Mouse (Mus musculus): ENCODE measurements at regions not wholly inside any gene's neighbourhood (a gene's known extent, or its start where the extent isn't known, plus 50 kb on each side); places are given as distances from the start of the nearest gene placed in this dataset.

- DNase-seq = no peak
- intact Hi-C loops (cut with DNase I; ENCODE audit: low total_unique reads) = no loop called here
Measured at GRCm38 (mm10) chr16:93425731-93426130, 178.1 kb downstream of the Setd4 start.

DNA sequence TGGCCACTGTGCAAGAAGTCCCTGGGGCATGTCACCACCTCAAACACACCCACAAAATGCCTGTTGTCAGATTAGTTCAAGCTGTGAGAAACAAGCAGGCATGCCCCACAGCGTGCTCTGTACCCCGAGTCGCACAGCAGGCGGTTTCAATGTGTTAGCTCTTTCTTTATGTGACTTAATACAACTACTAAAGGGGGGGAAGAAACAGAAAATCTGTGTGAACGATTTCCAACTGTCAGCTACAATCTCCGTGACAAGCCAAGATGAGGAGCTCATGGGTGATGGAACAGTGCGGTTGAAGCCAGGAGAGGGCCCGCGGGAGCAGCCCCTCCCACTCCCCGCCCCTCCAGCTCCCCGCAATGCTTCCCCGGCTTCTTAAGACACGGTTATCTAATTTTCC lies 180.7 kb downstream of the Setd4 start:
- no peak for DNase-seq
- intact Hi-C loops (cut with DNase I; ENCODE audit: low total_unique reads) = no loop called here

- intact Hi-C loops (cut with DNase I; ENCODE audit: low total_unique reads) = no loop called here
- no peak for DNase-seq
Measured at GRCm38 (mm10) chr16:93422221-93422620, 181.6 kb downstream of the Setd4 start.

- no peak for DNase-seq
- intact Hi-C loops (cut with DNase I; ENCODE audit: low total_unique reads) = no loop called here
Measured at GRCm38 (mm10) chr16:93418246-93418645, 185.6 kb downstream of the Setd4 start.

DNA sequence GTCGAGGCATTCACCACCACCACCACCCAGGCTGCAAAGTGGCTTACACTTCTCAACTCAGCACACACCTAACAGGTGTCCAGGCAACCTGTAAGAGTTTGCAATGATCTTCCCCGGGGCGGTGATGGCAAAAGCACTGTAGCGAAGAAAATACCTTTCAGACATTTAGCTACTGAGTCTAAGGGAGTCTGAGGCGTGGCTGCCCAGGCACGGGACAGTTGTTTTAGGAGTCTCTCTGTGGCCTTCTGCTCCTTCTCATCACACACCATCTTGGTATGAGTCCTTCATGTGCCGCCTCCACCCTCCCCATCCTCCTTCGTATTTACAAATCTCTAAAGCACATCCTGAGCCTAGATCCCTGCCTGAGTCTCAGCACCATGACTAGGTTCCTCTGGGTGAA lies 186.0 kb downstream of the Setd4 start:
- DNase-seq = no peak
- intact Hi-C loops (cut with DNase I; ENCODE audit: low total_unique reads) = no loop called here

DNA sequence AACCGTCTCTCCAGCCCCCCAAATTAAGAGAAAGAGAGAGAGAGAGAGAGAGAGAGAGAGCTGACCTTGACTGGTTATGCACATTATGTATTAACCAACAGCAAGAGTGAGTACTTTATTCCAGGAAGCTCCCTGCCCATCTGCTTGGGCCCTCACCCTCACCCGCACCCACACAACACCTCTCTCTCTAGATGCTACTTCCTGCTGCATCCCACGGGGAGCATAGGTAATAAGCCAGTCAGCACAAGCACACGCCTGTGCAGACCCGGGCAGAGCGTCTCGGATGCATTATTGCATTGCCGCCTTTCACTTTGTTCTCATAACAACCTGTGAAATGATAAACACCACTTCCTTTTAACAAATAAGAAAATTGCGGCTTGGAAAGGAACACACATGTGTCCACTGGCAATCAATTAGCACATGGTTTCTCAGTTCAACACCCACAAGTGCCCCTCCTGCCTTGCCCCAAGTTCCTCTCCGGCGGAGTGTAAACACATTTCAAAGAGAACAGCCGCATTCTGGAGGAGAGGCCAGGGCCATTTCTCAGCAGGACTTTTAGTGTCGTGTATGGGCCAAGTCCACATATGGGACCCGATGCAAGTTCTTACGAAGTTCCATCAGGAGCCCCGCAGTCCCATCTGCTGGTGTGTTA lies 211.7 kb downstream of the Setd4 start:
- intact Hi-C loops (cut with DNase I; ENCODE audit: low total_unique reads) = no loop called here

DNA sequence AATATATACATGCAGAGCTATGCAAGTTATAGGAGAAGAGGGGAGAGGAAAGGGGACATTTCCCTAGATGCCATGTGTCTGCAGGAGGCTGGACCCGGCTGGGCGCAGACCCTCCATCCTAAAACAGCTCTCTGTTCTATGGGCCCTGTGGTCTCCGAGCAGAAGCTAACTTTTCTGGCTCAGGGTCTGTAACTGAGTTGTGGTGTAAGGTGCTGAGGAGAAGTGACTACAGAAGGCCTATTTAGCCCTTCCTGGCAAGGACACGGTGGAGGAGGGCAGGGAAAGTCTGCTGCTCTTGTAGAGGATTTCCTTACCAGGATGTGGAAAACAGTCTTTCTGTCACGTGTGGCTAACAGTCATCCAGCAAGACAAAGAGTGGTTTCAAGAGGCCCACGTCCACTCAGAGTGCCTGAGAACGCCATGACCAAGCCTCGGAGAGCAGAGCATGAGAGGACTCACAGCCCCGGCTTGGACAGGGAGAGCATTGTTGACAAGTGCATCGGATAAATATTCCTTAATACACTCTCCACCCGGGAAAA lies 216.2 kb downstream of the Setd4 start:
- DNase-seq = no peak
- intact Hi-C loops (cut with DNase I; ENCODE audit: low total_unique reads) = no loop called here

More for the DNA sequence above, 211.7 kb downstream of the Setd4 start:
- no peak for DNase-seq

DNA sequence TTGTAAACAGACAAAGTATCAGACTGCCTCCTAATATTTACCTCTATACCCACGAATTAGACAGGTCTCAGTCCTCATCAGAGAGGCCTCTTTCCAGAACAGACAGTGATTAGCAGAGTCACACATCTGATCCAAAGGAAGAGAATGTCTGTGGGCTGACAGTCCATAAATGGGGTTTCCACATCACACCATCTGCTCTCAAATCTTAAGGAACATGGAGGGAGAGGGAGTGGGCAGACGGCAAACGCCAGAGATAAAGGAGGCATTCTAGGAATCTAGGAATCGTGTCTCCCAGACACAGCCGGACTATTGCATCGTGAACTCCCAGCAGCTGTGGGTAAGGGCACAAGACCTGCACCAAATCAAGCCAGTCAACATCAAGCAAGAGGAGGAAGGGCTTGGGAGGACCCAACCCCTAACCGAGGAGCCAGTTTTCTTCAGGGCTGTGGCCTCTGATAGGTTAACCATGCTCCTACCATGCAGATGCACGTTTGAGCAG lies 219.8 kb downstream of the Setd4 start:
- intact Hi-C loops (cut with DNase I; ENCODE audit: low total_unique reads) = no loop called here
- no peak for DNase-seq

GRCm38 (mm10) chr16:93382945-93383344 lies 220.9 kb downstream of the Setd4 start:
- intact Hi-C loops (cut with DNase I; ENCODE audit: low total_unique reads) = no loop called here
- no peak for DNase-seq

GRCm38 (mm10) chr16:93380717-93381671 lies 222.9 kb downstream of the Setd4 start:
- intact Hi-C loops (cut with DNase I; ENCODE audit: low total_unique reads) = no loop called here
- no peak for DNase-seq

DNA sequence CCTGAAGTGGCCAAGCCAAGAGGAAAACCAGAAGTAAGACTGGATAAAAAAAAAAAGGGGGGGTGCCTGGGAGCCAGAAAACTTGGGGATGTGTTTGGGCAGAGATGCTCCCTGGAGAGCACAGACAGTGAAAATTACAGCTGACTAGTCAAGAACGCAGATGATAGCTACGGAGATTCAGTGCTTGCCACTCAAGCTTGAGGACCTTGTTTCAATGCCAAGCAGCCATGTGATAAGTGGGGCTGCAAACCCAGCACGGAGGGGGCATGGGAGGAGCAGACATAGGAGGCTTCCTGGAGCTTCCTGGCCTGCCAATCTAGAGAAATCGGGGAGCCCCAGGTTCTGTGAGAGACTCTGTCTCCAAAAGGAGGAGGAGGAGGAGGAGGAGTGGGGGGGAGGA lies 223.7 kb downstream of the Setd4 start:
- intact Hi-C loops (cut with DNase I; ENCODE audit: low total_unique reads) = no loop called here
- DNase-seq = no peak

GRCm38 (mm10) chr16:93379611-93380010 lies 224.3 kb downstream of the Setd4 start:
- DNase-seq = no peak
- intact Hi-C loops (cut with DNase I; ENCODE audit: low total_unique reads) = no loop called here

DNA sequence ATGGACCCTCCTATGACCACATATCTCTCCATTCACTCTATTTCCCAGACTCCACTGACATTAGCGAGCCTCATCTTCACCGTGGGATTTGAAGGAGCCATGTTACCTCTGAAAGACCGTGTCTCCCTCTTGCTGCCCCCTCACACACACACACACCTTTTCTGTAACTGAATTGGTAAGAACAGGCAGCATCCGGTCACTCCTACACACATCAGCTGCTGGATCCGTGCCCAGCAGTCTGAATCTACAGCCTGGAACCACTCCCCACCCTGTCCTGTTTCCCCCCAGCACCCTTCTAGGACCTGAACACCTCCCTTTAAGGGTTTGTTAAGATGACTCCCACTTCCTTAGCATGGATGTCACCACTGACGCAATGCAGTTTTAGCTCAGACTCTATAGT lies 229.2 kb downstream of the Setd4 start:
- DNase-seq = no peak
- intact Hi-C loops (cut with DNase I; ENCODE audit: low total_unique reads) = no loop called here

GRCm38 (mm10) chr16:93369766-93370146 lies 234.1 kb downstream of the Setd4 start:
- DNase-seq = no peak
- intact Hi-C loops (cut with DNase I; ENCODE audit: low total_unique reads) = no loop called here

GRCm38 (mm10) chr16:93368824-93369765 lies 234.8 kb downstream of the Setd4 start:
- DNase-seq = no peak
- intact Hi-C loops (cut with DNase I; ENCODE audit: low total_unique reads) = no loop called here

GRCm38 (mm10) chr16:93367995-93368394 lies 235.9 kb downstream of the Setd4 start:
- intact Hi-C loops (cut with DNase I; ENCODE audit: low total_unique reads) = no loop called here
- DNase-seq = no peak

- DNase-seq = no peak
- intact Hi-C loops (cut with DNase I; ENCODE audit: low total_unique reads) = no loop called here
Measured at GRCm38 (mm10) chr16:93367246-93367805, 236.5 kb downstream of the Setd4 start.

GRCm38 (mm10) chr16:93366383-93366941 lies 237.4 kb downstream of the Setd4 start:
- DNase-seq = no peak
- intact Hi-C loops (cut with DNase I; ENCODE audit: low total_unique reads) = no loop called here

Data from gastrocnemius, postnatal 14 days (tissue).